Mouse (Mus musculus) ES-Bruce4 (cell line): Measurements from ENCODE around the gene Cenpb. TPM values are rescaled to one million over a fixed set of nuclear protein-coding genes. Genes with fewer than 3 reads are reported as not detected.

Experiments used
- H3K27ac ChIP-seq: 2 replicates; pipeline ENCODE4 v1.5.1; 2012; ENCODE audit warnings: low read length, inconsistent platforms; ENCODE audit not compliant: insufficient read depth
- H3K27me3 ChIP-seq: 2 replicates; pipeline ENCODE4 v1.6.1; 2012; ENCODE audit warnings: mild to moderate bottlenecking, low read length, inconsistent platforms; ENCODE audit not compliant: control insufficient read depth, poor library complexity, insufficient read depth, severe bottlenecking
- H3K36me3 ChIP-seq: 2 replicates; pipeline ENCODE4 v1.6.1; 2012; ENCODE audit warnings: inconsistent platforms, mild to moderate bottlenecking, low read length, moderate library complexity; ENCODE audit not compliant: control insufficient read depth, poor library complexity, insufficient read depth, severe bottlenecking
- H3K4me1 ChIP-seq: one replicate; pipeline ENCODE4 v1.8.1; 2011; ENCODE audit warnings: low read length; ENCODE audit not compliant: control insufficient read depth, insufficient read depth
- H3K4me3 ChIP-seq: 2 replicates; pipeline ENCODE4 v1.5.1; 2011; ENCODE audit warnings: low read depth, mild to moderate bottlenecking, low read length
- H3K9ac ChIP-seq: 2 replicates; pipeline ENCODE4 v1.6.1; 2012; ENCODE audit warnings: low read depth, mild to moderate bottlenecking, inconsistent platforms; ENCODE audit not compliant: poor library complexity, severe bottlenecking
- H3K9me3 ChIP-seq: replicated peaks from 2 replicates; pipeline ENCODE4 v1.6.1; 2012; ENCODE audit warnings: mild to moderate bottlenecking, low read length, inconsistent platforms; ENCODE audit not compliant: control insufficient read depth, poor library complexity, insufficient read depth, severe bottlenecking
- CTCF ChIP-seq: IDR thresholded peaks from one replicate; pipeline ENCODE4 v1.8.1; 2011; ENCODE audit warnings: low read depth, low read length
- EP300 ChIP-seq: IDR thresholded peaks from 2 replicates; pipeline ENCODE4 v1.6.1; 2011; ENCODE audit warnings: low read depth, low read length; ENCODE audit not compliant: insufficient read depth
- POLR2A ChIP-seq: IDR thresholded peaks from one replicate; pipeline ENCODE4 v1.8.1; 2011; ENCODE audit warnings: low read length; ENCODE audit not compliant: insufficient read depth
- polyA plus RNA-seq: library from polyadenylated mRNA; stranded (reverse); fragments of >200 nt; gene quantifications from 2 replicates; pipeline ENCODE4 v1.2.4, GENCODE M21; 2011; ENCODE audit warnings: low read depth; ENCODE audit not compliant: missing spikeins, insufficient read depth, insufficient read length

Gene Cenpb
- polyA plus RNA-seq, 1 experiment = 12.2 TPM

- no peaks in the 10 kb centered on the region for H3K9me3 ChIP-seq
- H3K9ac ChIP-seq = no peak overlapping the region
- no peaks in the 10 kb centered on the region for H3K36me3 ChIP-seq
- H3K27me3 ChIP-seq = no peaks in the 10 kb centered on the region
- no peak overlapping the region for H3K4me3 ChIP-seq
- no peak overlapping the region for H3K27ac ChIP-seq
- H3K4me1 ChIP-seq = peaks cover 6% of the 10 kb centered on the region
- no peak for TF ChIP-seq CTCF
- no peak for TF ChIP-seq POLR2A
- TF ChIP-seq EP300 = no peak
These were observed 4.5 kb downstream of the Cenpb start for GRCm38 (mm10) chr2:131175286-131175944.

- Histone ChIP-seq H3K27me3 (no peaks in the 10 kb centered on the region), H3K36me3 (no peaks in the 10 kb centered on the region), H3K27ac (no peak overlapping the region), H3K4me3 (peak overlapping the region; percentile 84), H3K9me3 (no peaks in the 10 kb centered on the region), H3K9ac (no peak overlapping the region), H3K4me1 (peaks cover 6% of the 10 kb centered on the region)
- TF ChIP-seq POLR2A = no peak
- no peak for TF ChIP-seq CTCF
- TF ChIP-seq EP300 = no peak
These were observed 5.2 kb downstream of the Cenpb start for GRCm38 (mm10) chr2:131174700-131175099.

GRCm38 (mm10) chr2:131172322-131172721 lies 7.5 kb downstream of the Cenpb start:
- Histone ChIP-seq H3K9ac (no peak overlapping the region), H3K4me3 (no peak overlapping the region), H3K36me3 (no peaks in the 10 kb centered on the region), H3K27me3 (no peaks in the 10 kb centered on the region), H3K27ac (no peak overlapping the region), H3K9me3 (no peaks in the 10 kb centered on the region), H3K4me1 (peaks cover 4% of the 10 kb centered on the region)
- TF ChIP-seq POLR2A (no peak), CTCF (no peak)

DNA sequence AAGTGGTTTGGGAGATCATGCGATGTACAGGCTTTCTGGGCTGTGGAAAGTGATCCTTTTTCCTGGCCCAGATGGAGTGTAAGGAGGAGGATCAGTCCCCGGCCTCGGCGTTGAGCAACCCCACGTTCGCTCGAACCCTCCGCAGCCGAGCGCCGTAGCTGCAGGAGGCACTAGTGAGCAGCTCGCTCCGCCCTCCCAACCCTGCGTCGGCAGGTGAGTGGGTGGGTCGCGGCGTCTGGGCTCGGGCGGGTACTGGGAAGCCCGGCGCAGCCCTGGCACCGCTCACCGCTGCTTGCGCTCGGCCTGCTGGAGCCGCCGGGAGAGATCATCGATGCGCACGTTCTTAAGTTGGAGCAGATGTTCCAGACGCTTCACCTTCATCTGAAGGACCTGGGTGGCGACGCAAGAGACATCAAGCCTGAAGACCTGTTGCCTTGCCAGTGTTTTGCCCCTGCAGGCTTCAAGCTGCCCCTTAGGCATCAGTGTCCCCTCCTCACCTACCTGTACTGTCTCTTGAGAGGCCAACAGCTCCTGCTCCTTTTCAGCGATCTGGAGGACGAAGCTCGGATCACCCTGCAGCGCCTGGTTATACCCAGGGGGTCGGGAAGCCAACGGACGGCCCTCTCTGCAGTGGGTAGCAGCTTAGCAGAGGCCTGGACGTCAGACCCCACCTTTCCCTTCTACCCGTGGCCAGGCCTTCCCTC lies 8.3 kb downstream of the Cenpb start:
- TF ChIP-seq POLR2A = no peak
- peak; percentile 16 for TF ChIP-seq CTCF
- H3K9ac ChIP-seq = peak overlapping the region; percentile 50
- peaks cover 2% of the 10 kb centered on the region for H3K4me1 ChIP-seq
- no peaks in the 10 kb centered on the region for H3K9me3 ChIP-seq
- H3K4me3 ChIP-seq = peak overlapping the region; percentile 41
- H3K36me3 ChIP-seq = no peaks in the 10 kb centered on the region
- H3K27me3 ChIP-seq = no peaks in the 10 kb centered on the region
- no peak overlapping the region for H3K27ac ChIP-seq

DNA sequence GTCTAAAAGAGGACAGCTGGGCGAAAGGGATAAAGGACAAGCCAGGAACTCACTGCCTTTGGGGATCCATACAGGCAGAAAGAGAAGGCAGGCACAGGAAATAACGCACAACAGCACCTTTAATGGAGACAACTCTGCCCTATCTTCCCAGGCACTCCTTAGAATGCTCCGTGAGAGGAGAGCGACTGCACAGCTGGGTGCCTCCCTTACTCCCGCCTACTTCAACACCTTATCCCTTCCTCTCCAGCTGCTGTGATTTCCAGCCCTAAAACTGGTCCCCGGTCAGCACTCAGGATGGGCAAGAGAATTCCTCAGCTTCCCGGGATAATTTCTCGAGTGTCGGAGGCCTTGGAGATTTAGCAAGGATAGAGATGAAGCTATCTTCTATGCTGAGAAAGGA lies 8.9 kb downstream of the Cenpb start:
- Histone ChIP-seq H3K27me3 (no peaks in the 10 kb centered on the region), H3K27ac (no peak overlapping the region), H3K4me1 (peaks cover 2% of the 10 kb centered on the region), H3K9ac (peak overlapping the region; percentile 50), H3K9me3 (no peaks in the 10 kb centered on the region), H3K36me3 (no peaks in the 10 kb centered on the region), H3K4me3 (peak overlapping the region; percentile 41)
- TF ChIP-seq EP300 = no peak
- TF ChIP-seq POLR2A = no peak
- TF ChIP-seq CTCF = no peak

- Histone ChIP-seq H3K36me3 (no peaks in the 10 kb centered on the region), H3K9me3 (no peaks in the 10 kb centered on the region), H3K27me3 (no peaks in the 10 kb centered on the region), H3K4me1 (peaks cover 2% of the 10 kb centered on the region), H3K9ac (no peak overlapping the region), H3K4me3 (no peak overlapping the region), H3K27ac (peak overlapping the region; percentile 59; the same call in 1 of the 2 replicates)
- TF ChIP-seq EP300 (no peak), POLR2A (no peak), CTCF (no peak)
These were observed 11.0 kb downstream of the Cenpb start for GRCm38 (mm10) chr2:131168914-131169313.
